Mouse (Mus musculus): ENCODE measurements around the gene Cfap45.

DNA sequence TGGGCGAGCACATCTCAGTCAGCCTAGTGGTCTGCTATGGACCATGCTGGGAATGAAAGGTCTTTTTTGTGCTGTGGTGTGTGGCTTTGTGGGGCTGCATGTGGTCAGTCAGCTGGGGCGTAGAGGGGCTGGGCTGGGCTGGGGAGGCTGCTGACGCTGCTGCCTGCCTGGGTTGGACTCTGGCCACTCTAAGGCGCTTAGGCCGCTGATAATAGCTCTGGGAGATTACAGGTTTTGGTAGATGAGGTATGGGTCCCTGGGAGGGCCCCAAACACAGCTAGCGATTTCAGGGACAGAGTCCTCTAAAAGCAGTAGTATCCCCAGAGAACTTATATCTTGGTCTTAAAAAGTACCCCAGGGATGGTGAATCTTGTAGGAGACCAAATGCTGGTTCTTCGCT lies 31.8 kb upstream of the Cfap45 start:
- no peak for TF ChIP-seq CTCF (IDR thresholded peaks at IDR 0.05; ENCODE audit: insufficient read depth, low read depth, low read length)
- TF ChIP-seq POLR2A (IDR thresholded peaks at IDR 0.05; ENCODE audit: insufficient read depth, low read depth, low read length) = no peak

Measured in olfactory bulb, adult 2 months (tissue).